Mouse (Mus musculus) T-helper 1 cell (primary cell): ENCODE data around the gene Trim65.

Experiments
- in situ Hi-C: fragments of 300-600 bp; cut with MboI, MseI; formaldehyde crosslinking; loops from one replicate; pipeline ENCODE4 v1.15.1; 2025; ENCODE audit warnings: high pct_unique_total_duplicates

The Trim65 gene

GRCm38 (mm10) chr11:116091591-116091990 is 39.3 kb downstream of the Trim65 start:
- in situ Hi-C loops, result no loop called here

GRCm38 (mm10) chr11:116089545-116089944 is 41.4 kb downstream of the Trim65 start:
- in situ Hi-C loops, result loop anchor here (10.0 kb wide), 1 partner anchor 45 kb away; the partner anchor contains the start of genes Mrpl38 and Trim65

GRCm38 (mm10) chr11:116088741-116089394 is 42.1 kb downstream of the Trim65 start:
- in situ Hi-C loops, result loop anchor here (10.0 kb wide), 1 partner anchor 46 kb away; the partner anchor contains the start of genes Mrpl38 and Trim65

GRCm38 (mm10) chr11:116088188-116088587 is 42.7 kb downstream of the Trim65 start:
- in situ Hi-C loops, result loop anchor here (10.0 kb wide), 1 partner anchor 47 kb away; the partner anchor contains the start of genes Mrpl38 and Trim65

- in situ Hi-C loops, result loop anchor here (10.0 kb wide), 1 partner anchor 47 kb away; the partner anchor contains the start of genes Mrpl38 and Trim65
These were observed 43.5 kb downstream of the Trim65 start for GRCm38 (mm10) chr11:116087194-116088130.

GRCm38 (mm10) chr11:116086258-116087193 is 44.4 kb downstream of the Trim65 start, which contains the start of gene Wbp2:
Gene Wbp2, minus strand, starts transcription at chr11:116086995.
- in situ Hi-C loops, result loop anchor here (10.0 kb wide), 1 partner anchor 48 kb away; the partner anchor contains the start of genes Mrpl38 and Trim65

GRCm38 (mm10) chr11:116084166-116084565 is 46.8 kb downstream of the Trim65 start:
- in situ Hi-C loops, result loop anchor here (10.0 kb wide), 1 partner anchor 51 kb away; the partner anchor contains the start of genes Mrpl38 and Trim65

- in situ Hi-C loops, result loop anchor here (10.0 kb wide), 1 partner anchor 52 kb away; the partner anchor contains the start of genes Mrpl38 and Trim65
These were observed 47.7 kb downstream of the Trim65 start for GRCm38 (mm10) chr11:116083096-116083672.

- in situ Hi-C loops, result loop anchor here (10.0 kb wide), 1 partner anchor 54 kb away; the partner anchor contains the start of genes Mrpl38 and Trim65
These were observed 49.8 kb downstream of the Trim65 start for GRCm38 (mm10) chr11:116081081-116081480.

- in situ Hi-C loops, result loop anchor here (5.0 kb wide), 1 partner anchor 47 kb away; the partner anchor contains the start of gene Unk
These were observed 51.4 kb downstream of the Trim65 start for GRCm38 (mm10) chr11:116079511-116079910.

GRCm38 (mm10) chr11:116078676-116079320 is 52.1 kb downstream of the Trim65 start:
- in situ Hi-C loops, result loop anchor here (5.0 kb wide), 1 partner anchor 46 kb away; the partner anchor contains the start of gene Unk

- in situ Hi-C loops, result loop anchor here (5.0 kb wide), 1 partner anchor 46 kb away; the partner anchor contains the start of gene Unk
These were observed 52.7 kb downstream of the Trim65 start for GRCm38 (mm10) chr11:116078221-116078620.

GRCm38 (mm10) chr11:116077446-116078204 is 53.3 kb downstream of the Trim65 start, which contains the start of gene Unc13d:
Gene Unc13d, minus strand, starts transcription at chr11:116077961.
- in situ Hi-C loops, result loop anchor here (5.0 kb wide), 1 partner anchor 45 kb away; the partner anchor contains the start of gene Unk

GRCm38 (mm10) chr11:116076836-116077235 is 54.1 kb downstream of the Trim65 start:
- in situ Hi-C loops, result loop anchor here (5.0 kb wide), 1 partner anchor 45 kb away; the partner anchor contains the start of gene Unk

- in situ Hi-C loops, result loop anchor here (5.0 kb wide), 1 partner anchor 44 kb away; the partner anchor contains the start of gene Unk
These were observed 54.7 kb downstream of the Trim65 start for GRCm38 (mm10) chr11:116076266-116076540.

- in situ Hi-C loops, result loop anchor here (5.0 kb wide), 1 partner anchor 43 kb away; the partner anchor contains the start of gene Unk
These were observed 55.2 kb downstream of the Trim65 start for GRCm38 (mm10) chr11:116075539-116076265.

- in situ Hi-C loops, result no loop called here
These were observed 56.4 kb downstream of the Trim65 start for GRCm38 (mm10) chr11:116074436-116074991.
